Mouse (Mus musculus): Measurements from ENCODE around the gene Slc39a5.

Gene Slc39a5

DNA sequence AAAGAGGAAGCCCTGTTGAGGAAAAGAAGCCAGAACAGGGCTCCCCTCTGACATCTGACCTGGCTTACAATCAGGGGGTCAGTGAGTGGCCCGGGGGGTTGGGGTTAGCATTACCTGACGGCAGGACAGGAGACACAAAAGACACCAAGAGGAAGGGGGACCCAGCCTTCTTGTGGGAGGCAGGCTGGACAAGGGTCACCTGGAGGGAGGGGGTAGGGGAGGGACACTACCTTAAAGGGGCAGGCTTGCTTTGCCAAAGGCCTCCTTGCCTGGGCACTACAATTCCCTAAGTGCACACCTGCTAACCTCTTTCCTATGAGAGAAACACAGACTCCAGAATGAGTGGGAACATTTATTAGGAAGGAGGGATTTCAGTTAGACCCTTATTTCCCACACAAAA is at the start of gene Slc39a5:
Gene Slc39a5, minus strand, starts transcription at position 174 of the 400 bp plus-strand sequence.
- no peak for DNase-seq (ENCODE audit: low spot score in 2 of 2)

DNA sequence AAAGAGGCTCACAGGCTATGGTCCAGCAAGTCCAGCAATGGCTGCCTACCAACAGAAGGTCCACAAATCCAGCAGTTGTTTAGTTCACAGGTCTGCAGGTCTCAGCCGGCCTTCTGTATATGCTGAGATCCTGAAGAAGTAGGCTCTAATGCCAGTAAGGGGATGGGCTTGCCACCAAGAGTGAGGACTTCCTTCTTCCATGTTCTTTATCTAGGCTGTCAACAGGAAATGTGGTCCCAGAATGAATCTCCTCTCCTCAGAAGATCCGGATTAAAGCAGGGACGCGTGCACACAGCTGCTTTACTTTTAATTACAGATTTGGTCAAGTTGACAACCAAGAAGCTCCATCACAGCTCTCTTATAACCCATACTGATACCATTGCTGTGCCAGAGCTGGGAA is 44.4 kb upstream of the Slc39a5 start:
- no peak for DNase-seq (ENCODE audit: low spot score in 2 of 2)

DNA sequence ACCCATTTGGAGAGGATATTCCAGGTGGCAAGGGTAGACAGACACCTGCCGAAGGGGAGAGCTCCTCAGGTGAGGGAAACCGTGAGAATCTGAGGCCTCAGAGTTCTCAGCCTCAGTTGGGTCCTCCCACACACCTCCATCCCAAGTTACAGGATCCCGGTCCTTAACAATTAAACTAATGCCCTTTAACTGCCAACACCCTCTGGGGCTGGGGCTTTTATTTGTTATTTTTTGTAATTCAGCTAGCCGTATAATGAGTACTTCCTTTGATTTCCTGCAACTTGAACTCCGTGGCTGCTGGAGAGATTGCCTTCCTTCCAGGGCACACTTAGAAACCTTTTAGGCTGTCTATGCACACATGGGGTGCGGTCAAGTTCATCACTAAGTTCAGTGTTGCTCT is 43.3 kb upstream of the Slc39a5 start:
- DNase-seq (ENCODE audit: low spot score in 2 of 2), result no peak

GRCm38 (mm10) chr10:128442718-128443117 is 41.7 kb upstream of the Slc39a5 start:
- no peak for DNase-seq (ENCODE audit: low spot score in 2 of 2)

DNA sequence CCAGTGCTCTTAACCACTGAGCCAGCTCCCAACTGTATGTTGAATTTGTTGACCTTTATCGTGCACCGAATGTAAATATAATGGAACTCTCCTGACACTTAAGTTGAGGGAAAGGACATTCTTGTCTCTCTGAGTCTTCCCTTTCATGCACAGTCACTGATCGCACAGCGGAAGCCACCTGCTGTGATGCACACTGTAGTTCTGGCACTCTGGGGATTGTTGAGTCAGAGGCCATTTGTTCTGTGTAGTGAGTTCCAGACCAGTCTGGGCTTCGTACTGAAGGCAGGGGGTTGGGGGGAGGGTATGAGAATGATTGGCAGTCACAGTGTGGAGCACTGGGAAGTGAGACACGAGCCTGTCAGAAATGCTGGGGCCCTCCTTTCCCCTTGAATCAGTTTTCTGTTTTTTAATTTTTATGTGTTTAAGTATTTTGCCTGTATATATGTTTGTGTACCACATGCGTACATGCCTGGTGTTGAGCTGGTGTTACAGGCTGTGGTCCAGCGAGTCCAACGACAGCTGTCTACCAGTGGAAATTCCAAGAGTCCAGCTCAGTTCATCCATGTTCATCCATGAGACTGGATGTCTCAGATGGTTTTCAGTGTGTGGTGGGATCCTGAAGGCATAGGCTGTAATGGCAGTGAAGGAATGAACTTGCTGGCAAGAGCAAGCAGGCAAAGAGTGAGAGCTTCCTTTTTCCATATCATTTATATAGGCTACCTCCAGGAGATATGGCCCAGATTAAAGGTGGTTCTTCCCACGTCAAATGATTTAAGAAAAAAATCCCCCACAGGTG is 40.5 kb upstream of the Slc39a5 start:
- no peak for DNase-seq (ENCODE audit: low spot score in 2 of 2)

GRCm38 (mm10) chr10:128440407-128440806 is 39.4 kb upstream of the Slc39a5 start:
- peak in 1 of 2 experiments; percentile 24 for DNase-seq (ENCODE audit: low spot score in 2 of 2)

DNA sequence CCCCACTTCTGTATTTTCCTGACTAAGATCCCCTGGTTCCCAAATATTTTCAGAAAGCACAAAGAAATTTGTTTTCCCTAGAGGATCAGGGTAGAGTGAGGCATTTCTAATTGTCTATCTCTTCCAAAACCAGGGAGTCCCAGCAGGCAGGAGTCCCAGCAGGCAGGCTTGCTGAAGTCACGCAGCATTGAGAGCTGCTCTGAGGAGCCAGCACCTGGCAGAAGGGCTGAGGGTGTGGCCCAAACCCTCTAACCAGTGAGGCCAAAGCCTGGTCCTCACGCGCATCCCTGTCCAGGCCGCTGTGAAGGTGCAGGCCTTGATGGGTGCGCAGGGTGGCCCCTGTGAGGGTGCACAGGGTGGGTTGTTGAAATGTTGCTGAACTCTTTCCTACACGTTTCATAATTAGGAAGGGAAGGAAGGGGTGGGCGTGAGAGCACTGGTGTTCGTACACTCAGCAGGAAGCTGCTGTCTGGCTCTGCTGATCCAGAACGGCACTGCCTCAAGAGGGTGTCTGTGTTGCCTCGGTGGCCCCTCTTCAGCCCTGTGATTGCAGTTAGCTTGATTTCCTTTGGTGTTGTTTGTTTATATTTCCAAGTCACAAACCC is 37.7 kb upstream of the Slc39a5 start:
- no peak for DNase-seq (ENCODE audit: low spot score in 2 of 2)

GRCm38 (mm10) chr10:128436376-128436775 is 35.3 kb upstream of the Slc39a5 start:
- DNase-seq (ENCODE audit: low spot score in 2 of 2), result peak; percentile 10 to 32

- no peak for DNase-seq (ENCODE audit: low spot score in 2 of 2)
These were observed 34.8 kb upstream of the Slc39a5 start for GRCm38 (mm10) chr10:128435873-128436272.

GRCm38 (mm10) chr10:128435186-128435823 is 34.3 kb upstream of the Slc39a5 start:
- peak in 1 of 2 experiments; percentile 18 for DNase-seq (ENCODE audit: low spot score in 2 of 2)

- peak; percentile 41 to 47 for DNase-seq (ENCODE audit: low spot score in 2 of 2)
These were observed 33.7 kb upstream of the Slc39a5 start for GRCm38 (mm10) chr10:128434681-128435080.

- no peak for DNase-seq (ENCODE audit: low spot score in 2 of 2)
These were observed 32.4 kb upstream of the Slc39a5 start for GRCm38 (mm10) chr10:128433417-128433816.

DNA sequence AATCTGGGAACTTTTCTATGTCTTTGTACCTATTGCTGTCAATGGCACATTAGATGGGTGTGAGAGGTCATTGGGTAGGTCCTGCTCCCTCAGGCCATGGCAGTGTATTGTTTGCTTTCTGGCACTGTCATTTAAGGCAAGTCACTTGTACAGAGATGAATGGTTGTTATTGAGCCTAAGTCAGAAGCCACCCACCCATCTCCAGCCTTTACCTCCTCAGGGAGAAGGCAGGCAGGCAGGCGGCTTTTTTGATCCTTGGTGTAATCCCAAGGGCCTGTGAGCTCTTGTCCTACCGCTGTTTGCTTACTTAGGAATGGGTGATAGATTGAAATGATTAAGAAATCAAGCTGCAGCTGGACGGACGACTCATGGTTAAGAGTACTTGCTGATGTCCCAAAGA is 28.4 kb upstream of the Slc39a5 start:
- DNase-seq (ENCODE audit: low spot score in 2 of 2), result no peak

DNA sequence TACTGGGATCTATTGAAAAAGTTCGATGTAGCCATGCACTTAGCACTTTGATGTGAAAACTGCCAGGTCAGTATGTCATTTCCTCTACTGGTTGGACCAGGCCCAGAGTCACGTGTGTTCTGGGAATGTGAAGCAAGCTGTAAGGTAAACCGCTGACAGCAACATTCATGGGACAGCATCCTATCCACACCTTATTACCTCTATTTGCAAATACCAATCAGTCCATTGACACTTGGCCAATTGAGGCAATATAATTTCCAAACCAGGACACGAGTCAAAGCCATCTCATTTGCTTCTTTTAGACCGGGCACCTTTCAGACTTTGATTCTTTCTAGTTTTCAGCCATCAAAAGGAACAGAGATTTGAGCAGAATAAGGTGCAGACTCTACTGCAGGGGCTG is 28.0 kb upstream of the Slc39a5 start:
- DNase-seq (ENCODE audit: low spot score in 2 of 2), result no peak

GRCm38 (mm10) chr10:128425260-128425659 is 24.2 kb upstream of the Slc39a5 start:
- no peak for DNase-seq (ENCODE audit: low spot score in 2 of 2)

DNA sequence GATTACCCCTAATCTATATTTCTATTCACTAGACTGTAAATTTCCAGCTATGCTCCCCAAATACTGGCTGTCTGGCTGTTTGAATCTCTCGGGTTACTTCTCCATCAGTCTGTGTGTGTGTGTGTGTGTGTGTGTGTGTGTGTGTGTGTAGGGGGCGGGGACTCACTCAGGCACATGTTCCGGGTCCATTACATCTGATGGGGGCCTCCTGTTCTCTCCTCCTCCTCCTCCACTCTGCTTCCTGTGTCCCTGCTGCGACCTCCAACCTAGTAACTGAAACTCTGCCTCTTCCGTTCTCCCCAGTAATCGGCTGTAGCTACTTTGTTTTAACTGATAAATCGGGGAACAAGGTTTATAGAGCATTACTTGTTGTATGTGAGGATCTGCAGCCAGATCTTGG is 23.6 kb upstream of the Slc39a5 start:
- DNase-seq (ENCODE audit: low spot score in 2 of 2), result peak; percentile 38 to 53

GRCm38 (mm10) chr10:128422426-128422825 is 21.4 kb upstream of the Slc39a5 start:
- no peak for DNase-seq (ENCODE audit: low spot score in 2 of 2)

GRCm38 (mm10) chr10:128414848-128415247 is 13.8 kb upstream of the Slc39a5 start:
- DNase-seq (ENCODE audit: low spot score in 2 of 2), result no peak

DNA sequence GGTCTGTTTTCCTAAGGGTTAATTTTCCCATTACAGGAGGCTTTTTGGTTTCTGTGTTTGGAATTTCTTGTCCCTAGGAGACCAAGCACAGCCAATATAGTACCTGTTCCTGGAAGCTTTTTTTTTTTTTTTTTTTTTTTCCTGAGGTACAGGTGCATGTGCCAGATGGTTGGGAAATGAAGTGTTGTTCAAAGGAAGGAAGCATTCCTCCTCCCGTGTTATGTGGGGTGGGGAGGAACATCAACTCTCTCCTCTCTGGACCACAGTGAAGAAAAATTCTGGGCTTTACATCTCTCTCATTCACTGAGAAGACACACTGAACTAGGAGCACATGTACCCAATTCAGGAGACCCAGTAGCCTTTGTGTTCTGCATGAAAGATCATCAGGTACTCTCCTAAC is 12.0 kb upstream of the Slc39a5 start:
- no peak for DNase-seq (ENCODE audit: low spot score in 2 of 2)

- DNase-seq (ENCODE audit: low spot score in 2 of 2), result no peak
These were observed 11.5 kb upstream of the Slc39a5 start for GRCm38 (mm10) chr10:128412558-128412957.

DNA sequence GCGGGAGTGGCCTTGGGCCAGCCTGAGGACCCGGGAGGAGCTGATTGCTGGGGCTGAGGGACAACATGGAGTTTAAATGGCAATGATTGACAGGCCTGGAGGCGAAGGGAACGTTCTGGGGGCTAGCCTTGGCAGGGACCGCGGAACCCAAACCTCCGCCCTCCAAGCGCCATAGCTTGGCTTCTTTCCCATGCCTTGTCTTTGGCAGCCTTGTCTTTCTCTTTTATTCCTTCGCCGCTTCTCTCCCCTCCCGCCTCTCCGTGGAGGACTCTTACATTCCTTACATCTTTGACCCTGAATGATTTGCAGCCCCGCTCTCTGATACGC is 11.0 kb upstream of the Slc39a5 start:
- DNase-seq (ENCODE audit: low spot score in 2 of 2), result no peak

- peak; percentile 95 to 97 for DNase-seq (ENCODE audit: low spot score in 2 of 2)
These were observed 10.4 kb upstream of the Slc39a5 start, which contains the start of the genes Nabp2 and Rnf41 for GRCm38 (mm10) chr10:128411211-128412054. Nabp2 (minus strand) TSS chr10:128411492. Rnf41 (plus strand) TSS chr10:128411657.
